Mouse (Mus musculus): ENCODE measurements around the gene Prss41.
A peak's percentile ranks its signal among the peaks of the same experiment; 100 is the strongest.
"Not testable (repeated sequence)": the region's sequence is repeated elsewhere in the genome, so short reads cannot be mapped to it uniquely, and the experiment has no call there.

Gene Prss41

DNA sequence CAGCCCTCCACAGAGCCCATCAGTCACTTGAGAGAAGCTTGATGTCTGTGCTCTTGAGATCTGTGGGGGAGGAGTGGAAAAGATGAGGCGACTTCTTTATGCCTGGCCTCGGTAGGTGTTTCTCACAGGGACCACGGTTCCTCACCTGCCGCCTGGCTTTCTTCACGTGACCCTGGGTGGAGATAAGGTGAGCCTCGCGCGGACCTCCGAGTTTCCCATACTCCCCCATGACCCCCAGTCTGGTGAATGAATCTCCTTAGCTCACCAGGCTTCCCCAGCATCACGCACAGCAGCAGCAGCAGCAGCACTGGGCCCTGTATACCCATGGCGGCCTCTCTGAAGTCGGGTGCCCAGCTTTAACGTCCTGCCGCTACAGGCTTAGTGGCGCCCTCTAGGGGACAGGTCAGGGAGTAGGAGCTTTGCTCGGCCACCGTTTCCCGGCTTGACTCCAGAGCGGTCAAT lies at the start of gene Prss41, which contains the start of gene Prss32:
Prss41 (minus strand) TSS at position 361 of the 462 bp plus-strand sequence.
Prss32 (plus strand) TSS at position 44 of the 462 bp plus-strand sequence.
- no peak for DNase-seq (ENCODE audit: extremely low spot score, low read depth, low spot score)

DNA sequence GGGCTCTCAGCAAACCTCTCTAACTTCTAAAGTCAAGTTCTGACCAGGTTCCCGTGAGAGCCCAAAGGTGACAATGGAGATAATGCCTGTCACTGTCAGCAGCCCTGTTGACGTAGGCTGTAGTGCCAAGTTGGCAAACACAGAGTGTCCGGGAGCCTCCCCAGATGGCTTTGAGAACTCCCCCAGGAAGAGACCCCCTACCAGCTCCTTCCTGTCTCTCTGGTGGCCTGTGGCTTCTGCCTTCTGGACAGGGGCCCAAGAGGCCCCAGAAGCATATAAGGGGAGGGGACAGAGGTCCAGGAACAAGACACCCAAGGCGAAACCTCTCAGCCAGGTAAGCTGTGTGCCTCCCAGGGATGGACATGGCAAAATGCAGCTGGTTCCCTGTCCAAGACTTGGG lies 36.6 kb upstream of the Prss41 start, which contains the start of the genes Dcpp1 and Dcpp2:
Dcpp1 (plus strand) TSS at position 301 of the 400 bp plus-strand sequence.
Dcpp2 (plus strand) TSS at position 305 of the 400 bp plus-strand sequence.
- not testable (repeated sequence) for DNase-seq (ENCODE audit: extremely low spot score, low read depth, low spot score)

DNA sequence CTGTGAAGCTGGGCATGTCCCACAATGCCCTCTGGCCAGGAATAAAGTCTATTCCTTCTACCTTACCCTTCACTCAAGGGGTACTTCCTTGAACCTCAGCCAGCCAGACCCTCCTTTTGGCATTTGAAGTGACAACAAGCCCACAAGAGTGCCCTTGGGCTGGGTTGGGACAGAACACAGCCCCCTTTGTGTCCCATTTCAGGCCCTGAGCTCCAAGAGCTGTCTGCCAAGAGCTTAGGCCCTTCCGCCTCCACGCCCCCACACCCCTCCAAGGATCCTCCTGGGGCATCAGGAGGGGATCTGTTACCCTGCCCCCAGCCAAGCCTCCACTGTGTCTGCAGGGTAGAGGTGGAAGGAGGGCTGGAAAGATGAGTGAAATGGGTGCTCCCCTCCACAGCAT lies 33.2 kb upstream of the Prss41 start:
- DNase-seq (ENCODE audit: extremely low spot score, low read depth, low spot score), result no peak

- no peak for DNase-seq (ENCODE audit: extremely low spot score, low read depth, low spot score)
Measured at GRCm38 (mm10) chr17:23876741-23877140, 32.8 kb upstream of the Prss41 start.

- no peak for DNase-seq (ENCODE audit: extremely low spot score, low read depth, low spot score)
Measured at GRCm38 (mm10) chr17:23873884-23874856, 30.2 kb upstream of the Prss41 start.

DNA sequence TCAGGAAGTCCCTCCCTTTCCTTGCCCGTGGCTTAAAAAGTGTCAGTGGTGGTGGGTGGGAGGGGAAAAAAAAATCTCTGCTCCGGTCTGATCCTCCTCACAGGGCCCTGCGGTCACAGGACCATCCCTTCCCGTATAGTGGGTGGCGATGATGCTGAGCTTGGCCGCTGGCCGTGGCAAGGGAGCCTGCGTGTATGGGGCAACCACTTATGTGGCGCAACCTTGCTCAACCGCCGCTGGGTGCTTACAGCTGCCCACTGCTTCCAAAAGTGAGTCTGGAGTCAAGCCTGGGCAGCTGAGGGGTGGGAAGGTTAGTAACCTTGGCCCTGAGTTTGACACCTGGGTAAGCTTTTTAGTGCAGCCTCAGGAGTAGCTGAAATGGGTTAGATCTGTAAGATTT lies 24.5 kb upstream of the Prss41 start:
- no peak for DNase-seq (ENCODE audit: extremely low spot score, low read depth, low spot score)

GRCm38 (mm10) chr17:23867756-23868155 lies 23.8 kb upstream of the Prss41 start, which contains the start of gene Prss21:
Prss21 (plus strand) TSS chr17:23868056.
- DNase-seq (ENCODE audit: extremely low spot score, low read depth, low spot score), result no peak

- DNase-seq (ENCODE audit: extremely low spot score, low read depth, low spot score), result no peak
Measured at GRCm38 (mm10) chr17:23862926-23863325, 19.0 kb upstream of the Prss41 start.

- no peak for DNase-seq (ENCODE audit: extremely low spot score, low read depth, low spot score)
Measured at GRCm38 (mm10) chr17:23857913-23858312, 13.9 kb upstream of the Prss41 start.

DNA sequence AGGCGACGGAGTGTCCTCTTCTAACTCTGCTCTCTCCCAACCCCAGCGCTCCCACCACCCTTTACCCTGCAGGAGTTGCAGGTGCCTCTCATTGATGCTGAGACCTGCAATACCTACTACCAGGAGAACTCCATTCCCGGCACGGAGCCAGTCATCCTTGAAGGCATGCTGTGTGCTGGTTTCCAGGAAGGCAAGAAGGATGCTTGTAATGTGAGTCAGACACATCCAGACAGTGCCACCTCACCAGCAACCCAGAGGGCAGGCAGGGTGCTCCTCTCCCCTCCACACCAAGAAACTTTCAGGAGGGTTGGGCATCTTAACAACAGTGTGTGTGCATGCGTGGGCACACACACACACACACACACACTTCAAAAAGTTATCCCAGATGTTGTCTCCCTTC lies 13.2 kb upstream of the Prss41 start:
- no peak for DNase-seq (ENCODE audit: extremely low spot score, low read depth, low spot score)

GRCm38 (mm10) chr17:23854229-23854765 lies 10.3 kb upstream of the Prss41 start:
- DNase-seq (ENCODE audit: extremely low spot score, low read depth, low spot score), result no peak

GRCm38 (mm10) chr17:23853292-23853691 lies 9.3 kb upstream of the Prss41 start:
- DNase-seq (ENCODE audit: extremely low spot score, low read depth, low spot score), result no peak

DNA sequence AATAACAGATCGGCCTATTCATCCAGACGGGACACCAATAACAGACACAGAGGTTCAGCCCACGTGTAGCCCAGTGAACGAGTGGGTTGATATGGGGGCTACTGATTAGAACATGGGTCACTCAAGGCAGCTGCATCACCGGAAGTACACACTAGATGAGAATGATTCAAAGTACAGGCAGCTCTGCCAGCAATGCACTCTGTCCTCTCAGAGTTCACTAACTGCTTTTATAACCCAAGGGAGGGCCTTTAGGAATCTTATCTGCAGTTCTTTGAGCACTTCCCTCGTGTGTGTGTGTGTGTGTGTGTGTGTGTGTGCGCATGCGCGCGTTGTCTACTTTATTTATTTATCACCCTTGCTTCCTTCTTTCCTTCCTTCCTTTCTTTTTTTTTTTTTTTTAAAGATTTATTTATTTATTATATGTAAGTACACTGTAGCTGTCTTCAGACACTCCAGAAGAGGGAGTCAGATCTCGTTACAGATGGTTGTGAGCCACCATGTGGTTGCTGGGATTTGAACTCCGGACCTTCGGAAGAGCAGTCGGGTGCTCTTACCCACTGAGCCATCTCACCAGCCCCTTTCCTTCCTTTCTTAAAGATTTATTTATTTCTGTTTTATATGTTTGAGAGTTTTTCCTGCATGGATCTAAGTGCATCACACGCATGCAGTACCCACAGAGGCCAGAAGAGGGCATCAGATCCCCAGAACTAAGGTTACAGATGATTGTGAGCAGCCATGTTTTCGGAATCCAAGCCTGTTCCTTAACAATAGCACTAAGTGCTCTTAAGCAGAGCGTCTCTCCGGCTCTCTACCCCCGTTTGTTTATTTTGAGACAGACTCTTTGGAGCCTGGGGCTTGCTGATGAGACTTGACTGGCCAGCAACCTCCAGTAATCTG lies 7.1 kb upstream of the Prss41 start:
- DNase-seq (ENCODE audit: extremely low spot score, low read depth, low spot score), result no peak

GRCm38 (mm10) chr17:23850028-23850427 lies 6.1 kb upstream of the Prss41 start:
- DNase-seq (ENCODE audit: extremely low spot score, low read depth, low spot score), result no peak

- no peak for DNase-seq (ENCODE audit: extremely low spot score, low read depth, low spot score)
Measured at GRCm38 (mm10) chr17:23843141-23843811, 696 bp downstream of the Prss41 start.

DNA sequence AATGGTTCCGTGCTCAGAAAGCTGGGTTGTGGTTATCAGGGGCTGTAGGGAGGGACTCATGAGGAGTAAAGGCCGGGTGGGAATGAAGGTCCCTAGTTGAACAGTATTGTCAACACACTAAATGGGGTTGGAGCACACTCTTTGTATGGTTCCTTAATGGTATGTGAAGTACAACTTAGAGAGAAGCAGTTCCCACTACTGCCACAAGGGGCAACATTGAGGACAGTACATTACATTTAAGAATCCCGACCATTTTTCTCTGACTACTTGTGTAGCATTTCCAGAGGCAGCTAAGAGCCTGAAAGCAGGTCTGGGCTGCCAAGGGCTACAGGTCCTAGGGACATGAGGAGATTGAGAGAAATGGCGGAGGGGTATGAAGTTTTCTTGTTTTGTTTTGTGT lies 2.8 kb downstream of the Prss41 start:
- DNase-seq (ENCODE audit: extremely low spot score, low read depth, low spot score), result no peak

GRCm38 (mm10) chr17:23836006-23836575 lies 7.9 kb downstream of the Prss41 start, which contains the start of gene Prss33:
Prss33 (minus strand) TSS chr17:23836056.
- no peak for DNase-seq (ENCODE audit: extremely low spot score, low read depth, low spot score)

DNA sequence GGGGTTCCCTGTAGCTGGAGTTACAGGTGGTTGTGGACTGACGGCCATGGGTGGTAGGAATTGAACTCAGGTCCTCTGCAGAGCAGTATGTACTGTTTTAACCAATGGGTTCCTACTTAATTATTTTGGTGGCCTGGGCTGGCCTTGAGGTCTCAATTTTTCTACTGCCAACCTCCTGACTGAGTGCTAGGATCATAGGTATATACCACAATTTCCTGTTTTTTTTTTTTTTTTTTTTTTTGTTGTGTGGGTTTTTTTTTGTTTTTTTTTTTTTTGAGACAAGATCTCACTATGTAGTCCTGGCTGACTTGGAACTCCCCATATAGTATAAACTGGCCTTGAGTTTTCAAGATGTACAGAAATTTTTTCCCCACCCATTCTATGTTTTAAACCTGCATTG lies 12.8 kb downstream of the Prss41 start:
- no peak for DNase-seq (ENCODE audit: extremely low spot score, low read depth, low spot score)

DNA sequence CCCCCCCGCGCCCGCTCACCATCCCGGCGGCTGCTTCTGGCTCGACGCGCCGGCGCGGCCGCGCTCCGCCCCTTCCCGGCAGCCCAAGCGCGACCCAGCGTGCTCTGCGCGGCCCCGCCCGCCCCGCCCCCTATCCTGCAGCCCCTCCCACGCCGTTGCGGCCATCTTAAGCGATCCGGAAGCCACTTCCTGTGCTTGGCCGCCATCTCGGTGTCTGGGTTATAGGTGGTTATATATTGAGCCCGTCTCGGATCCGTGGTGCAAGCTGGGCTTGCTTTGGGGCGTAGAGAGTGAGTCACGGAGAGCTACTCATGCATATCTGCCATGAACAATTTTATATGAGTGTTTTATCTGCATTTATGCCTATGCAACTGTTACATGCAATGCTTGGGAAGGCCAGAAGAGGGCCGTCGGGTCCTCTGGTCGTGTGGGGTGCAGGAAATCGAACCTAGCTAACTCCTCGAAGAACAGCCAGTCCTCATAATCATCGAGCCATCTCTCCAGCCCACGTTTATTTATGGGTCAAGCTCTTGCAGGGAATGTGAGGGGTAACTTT lies 14.8 kb downstream of the Prss41 start, which contains the start of gene Elob:
Elob (minus strand) TSS at position 73 of the 556 bp plus-strand sequence.
- peak; percentile 69 for DNase-seq (ENCODE audit: extremely low spot score, low read depth, low spot score)
